Mouse (Mus musculus): ENCODE results near the gene 1700012P22Rik. TPM values are rescaled to one million over a fixed set of nuclear protein-coding genes. Genes with fewer than 3 reads are reported as not detected.

Gene 1700012P22Rik
- total and polyA plus RNA-seq, 3 experiments, result not detected

GRCm38 (mm10) chr4:144404456-144405086, 34.0 kb downstream of the 1700012P22Rik start:
- no peak overlapping the region for H3K9ac ChIP-seq (ENCODE audit: insufficient read depth, low read depth)
- H3K4me1 ChIP-seq (ENCODE audit: control insufficient read depth in 1 of 2, insufficient read depth in 2 of 2), result 0 out of 4 replicates have a peak, but pooled peaks cover 0 to 3% of the 10 kb centered on the region in 2 experiments
- no peaks in the 10 kb centered on the region for H3K79me2 ChIP-seq (replicated peaks; ENCODE audit: control insufficient read depth, extremely low read depth, insufficient read depth, poor library complexity, severe bottlenecking)
- H3K9me3 ChIP-seq (replicated peaks; ENCODE audit: low read length), result peaks cover 17% of the 10 kb centered on the region
- DNase-seq (ENCODE audit: extremely low read depth), result peak; percentile 66
- in situ Hi-C loops (cut with MboI; ENCODE audit: low pct_ligation_motif_present, low pct_unique_long_range_greater_than_20kb, low sequenced_read_pairs) (no loop called here), dilution Hi-C loops (cut with MboI; ENCODE audit: extremely low pct_ligation_motif_present, extremely low pct_unique_long_range_greater_than_20kb, low sequenced_read_pairs) (no loop called here)
- H3K27me3 ChIP-seq (replicated peaks), result no peaks in the 10 kb centered on the region
- H3K4me3 ChIP-seq (replicated peaks in 1 of 3; ENCODE audit: low read depth in 2 of 3, low read length in 2 of 3, poor library complexity in 1 of 3), result peak overlapping the region in 1 of 3 experiments; percentile 38
- H3K27ac ChIP-seq (ENCODE audit: insufficient read depth, low read depth), result no peak overlapping the region
- TF ChIP-seq ELF1 (IDR thresholded peaks at IDR 0.05; ENCODE audit: low read depth, low read length) (0 out of 2 replicates have a peak, but pooled peaks have one; percentile 23), SMC3 (IDR thresholded peaks at IDR 0.05; ENCODE audit: low read depth, low read length) (no peak)
- no peak overlapping the region for H3K4me2 ChIP-seq (ENCODE audit: insufficient read depth, low read depth, poor library complexity, severe bottlenecking)
- H3K36me3 ChIP-seq (replicated peaks in 1 of 2; ENCODE audit: control insufficient read depth in 1 of 2, insufficient read depth in 1 of 2, low read length in 1 of 2), result no peaks in the 10 kb centered on the region

GRCm38 (mm10) chr4:144402712-144403111, 35.9 kb downstream of the 1700012P22Rik start:
- in situ Hi-C loops (cut with MboI; ENCODE audit: low pct_ligation_motif_present, low pct_unique_long_range_greater_than_20kb, low sequenced_read_pairs), result no loop called here
- no peaks in the 10 kb centered on the region for H3K79me2 ChIP-seq (replicated peaks; ENCODE audit: control insufficient read depth, extremely low read depth, insufficient read depth, poor library complexity, severe bottlenecking)
- no peak for DNase-seq (ENCODE audit: extremely low read depth)
- no peaks in the 10 kb centered on the region for H3K27me3 ChIP-seq (replicated peaks)
- TF ChIP-seq RCOR1 (conservative IDR thresholded peaks at IDR 0.05; ENCODE audit: low read depth, low read length), result no peak
- peaks cover 11% of the 10 kb centered on the region for H3K9me3 ChIP-seq (replicated peaks; ENCODE audit: low read length)
- H3K9ac ChIP-seq (ENCODE audit: insufficient read depth, low read depth), result no peak overlapping the region
- H3K27ac ChIP-seq (ENCODE audit: insufficient read depth, low read depth), result no peak overlapping the region
- dilution Hi-C loops (cut with MboI; ENCODE audit: extremely low pct_ligation_motif_present, extremely low pct_unique_long_range_greater_than_20kb, low sequenced_read_pairs), result no loop called here
- no peaks in the 10 kb centered on the region for H3K36me3 ChIP-seq (replicated peaks in 1 of 2; ENCODE audit: control insufficient read depth in 1 of 2, insufficient read depth in 1 of 2, low read length in 1 of 2)
- 0 out of 4 replicates have a peak, but pooled peaks cover 0 to 3% of the 10 kb centered on the region in 2 experiments for H3K4me1 ChIP-seq (ENCODE audit: control insufficient read depth in 1 of 2, insufficient read depth in 2 of 2)
- no peak overlapping the region for H3K4me3 ChIP-seq (replicated peaks in 1 of 3; ENCODE audit: low read depth in 2 of 3, low read length in 2 of 3, poor library complexity in 1 of 3)
- H3K4me2 ChIP-seq (ENCODE audit: insufficient read depth, low read depth, poor library complexity, severe bottlenecking), result no peak overlapping the region

- H3K79me2 ChIP-seq (replicated peaks; ENCODE audit: control insufficient read depth, extremely low read depth, insufficient read depth, poor library complexity, severe bottlenecking), result no peaks in the 10 kb centered on the region
- no peak overlapping the region for H3K9ac ChIP-seq (ENCODE audit: insufficient read depth, low read depth)
- DNase-seq (ENCODE audit: extremely low read depth), result no peak
- H3K27me3 ChIP-seq (replicated peaks), result no peaks in the 10 kb centered on the region
- H3K9me3 ChIP-seq (replicated peaks; ENCODE audit: low read length), result peaks cover 24% of the 10 kb centered on the region
- no peaks in the 10 kb centered on the region for H3K4me1 ChIP-seq (ENCODE audit: control insufficient read depth in 1 of 2, insufficient read depth in 2 of 2)
- H3K4me2 ChIP-seq (ENCODE audit: insufficient read depth, low read depth, poor library complexity, severe bottlenecking), result no peak overlapping the region
- no peaks in the 10 kb centered on the region for H3K36me3 ChIP-seq (replicated peaks in 1 of 2; ENCODE audit: control insufficient read depth in 1 of 2, insufficient read depth in 1 of 2, low read length in 1 of 2)
- dilution Hi-C loops (cut with MboI; ENCODE audit: extremely low pct_ligation_motif_present, extremely low pct_unique_long_range_greater_than_20kb, low sequenced_read_pairs), result no loop called here
- in situ Hi-C loops (cut with MboI; ENCODE audit: low pct_ligation_motif_present, low pct_unique_long_range_greater_than_20kb, low sequenced_read_pairs), result no loop called here
- H3K4me3 ChIP-seq (replicated peaks in 1 of 3; ENCODE audit: low read depth in 2 of 3, low read length in 2 of 3, poor library complexity in 1 of 3), result no peak overlapping the region
- TF ChIP-seq BHLHE40 (IDR thresholded peaks at IDR 0.05; ENCODE audit: low read depth, low read length) (no peak), MAX (IDR thresholded peaks at IDR 0.05; ENCODE audit: low read length) (no peak), HCFC1 (IDR thresholded peaks at IDR 0.05; ENCODE audit: low read depth, low read length) (no peak), E2F4 (IDR thresholded peaks at IDR 0.05; ENCODE audit: insufficient replicate concordance, low read depth, low read length) (no peak), CHD1 (IDR thresholded peaks at IDR 0.05; ENCODE audit: low read depth, low read length) (no peak), JUN (IDR thresholded peaks at IDR 0.05; ENCODE audit: insufficient read depth, low read depth, low read length) (no peak), MAZ (IDR thresholded peaks at IDR 0.05; ENCODE audit: low read depth, low read length) (no peak), ETS1 (conservative IDR thresholded peaks at IDR 0.05; ENCODE audit: low read depth, low read length) (no peak), SIN3A (IDR thresholded peaks at IDR 0.05; ENCODE audit: low read length) (no peak), KAT2A (IDR thresholded peaks at IDR 0.05; ENCODE audit: insufficient replicate concordance, low read length) (no peak), RAD21 (IDR thresholded peaks at IDR 0.05; ENCODE audit: low read depth, low read length) (no peak), ZMIZ1 (IDR thresholded peaks at IDR 0.05; ENCODE audit: low read depth, low read length) (no peak), POLR2AphosphoS2 (IDR thresholded peaks at IDR 0.05; ENCODE audit: low read depth, low read length) (no peak)
- H3K27ac ChIP-seq (ENCODE audit: insufficient read depth, low read depth), result no peak overlapping the region
Observed at GRCm38 (mm10) chr4:144396316-144396715, 42.3 kb downstream of the 1700012P22Rik start.

Data from CH12.LX (cell line).